Mouse (Mus musculus) mouse embryonic stem cell (cell line): ENCODE data around the gene Med23.

ENCODE experiments used
- in situ Hi-C, 2 experiments: fragments of 300-500 bp; cut with MboI; formaldehyde crosslinking; loops; 1 replicate in 1 of 2; 3 replicates in 1 of 2; pipeline ENCODE4 v1.14.3; 2019 to 2020; ENCODE audit warnings: low sequenced_read_pairs in 2 of 2, low pct_unique_long_range_greater_than_20kb in 1 of 2, mixed read lengths in 1 of 2; ENCODE audit not compliant: unreplicated experiment in 1 of 2

Gene Med23

DNA sequence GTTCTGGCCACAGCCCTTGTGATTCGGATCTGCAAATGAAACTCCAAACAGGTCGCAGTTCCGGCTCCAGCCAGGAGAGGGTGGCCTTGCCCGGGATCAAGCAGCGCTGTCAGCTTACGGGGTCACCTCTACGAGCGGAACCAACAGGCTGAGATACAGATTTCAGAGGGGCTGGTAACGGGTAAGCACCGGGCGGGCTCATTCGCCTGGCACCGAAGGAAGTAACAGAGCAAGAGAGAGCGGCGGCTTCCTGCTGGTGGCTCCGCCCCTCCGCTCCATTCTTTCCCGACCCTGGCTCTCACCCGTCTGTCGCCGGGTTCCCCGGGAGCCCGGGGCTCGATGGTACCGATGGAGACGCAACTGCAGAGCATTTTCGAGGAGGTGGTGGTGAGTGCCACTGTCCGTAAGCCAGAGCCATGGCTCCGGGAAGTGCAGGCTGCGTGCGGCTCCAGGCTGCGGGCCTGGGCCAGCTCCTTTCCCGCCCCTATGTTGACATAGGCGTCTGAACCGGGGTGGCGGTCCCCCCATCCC is at the start of gene Med23:
TSS of gene Med23 (plus strand) at position 227 of the 531 bp plus-strand sequence.
- in situ Hi-C loops, result loop anchor here in 1 of 2 experiments (5.0 kb wide), 1 partner anchor 38 kb away; no protein-coding TSS in a partner anchor

DNA sequence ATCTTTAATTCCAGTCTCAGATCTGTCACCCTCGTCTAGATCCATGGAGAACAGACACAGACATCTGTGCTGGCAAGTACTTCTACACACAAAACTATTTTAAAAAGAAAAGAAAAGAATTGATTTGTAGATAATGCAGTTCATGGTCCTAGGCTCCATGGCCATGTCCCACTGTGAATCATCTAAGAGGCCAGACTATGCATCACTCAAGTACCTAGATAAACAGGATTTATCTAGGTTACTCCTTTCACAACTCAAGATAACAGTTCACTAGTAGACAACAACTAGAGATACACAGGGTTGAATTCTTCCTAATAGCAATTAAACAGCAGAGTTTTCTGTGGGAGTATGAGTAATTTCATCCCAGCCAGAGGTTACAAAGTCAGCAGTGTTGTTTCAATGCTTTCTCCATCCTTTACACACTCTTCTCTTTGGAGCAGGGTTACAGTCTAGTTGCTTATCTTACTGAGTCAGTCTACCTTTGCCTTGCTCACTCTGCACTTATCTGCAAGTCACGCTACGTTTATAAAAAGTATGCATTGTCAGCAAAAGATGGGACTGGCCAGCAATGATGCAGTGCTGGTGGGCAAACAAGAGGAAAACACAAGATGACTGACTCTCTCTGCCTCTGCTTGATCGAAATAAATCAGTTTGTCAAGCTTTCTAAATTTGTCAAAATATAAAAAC is 47.7 kb upstream of the Med23 start:
- in situ Hi-C loops, result no loop called here

DNA sequence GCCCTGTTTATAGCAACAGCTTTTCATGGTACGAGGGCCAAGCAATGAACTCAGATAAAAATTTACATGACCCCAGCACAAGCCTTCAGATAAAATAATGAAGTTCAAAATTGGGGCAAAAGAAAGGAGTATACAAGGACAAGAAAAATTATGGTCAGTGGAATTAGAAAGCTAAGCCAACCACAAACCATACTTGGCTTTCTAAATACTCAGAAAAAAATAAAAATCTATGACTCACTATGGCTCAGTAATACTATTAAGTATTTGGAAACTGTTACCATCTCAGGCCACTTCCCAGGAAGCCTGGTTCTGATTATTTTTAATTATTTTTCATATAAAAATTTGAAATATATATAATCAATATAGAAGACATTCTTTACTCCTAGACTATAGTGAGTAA is 46.9 kb upstream of the Med23 start:
- in situ Hi-C loops, result no loop called here

DNA sequence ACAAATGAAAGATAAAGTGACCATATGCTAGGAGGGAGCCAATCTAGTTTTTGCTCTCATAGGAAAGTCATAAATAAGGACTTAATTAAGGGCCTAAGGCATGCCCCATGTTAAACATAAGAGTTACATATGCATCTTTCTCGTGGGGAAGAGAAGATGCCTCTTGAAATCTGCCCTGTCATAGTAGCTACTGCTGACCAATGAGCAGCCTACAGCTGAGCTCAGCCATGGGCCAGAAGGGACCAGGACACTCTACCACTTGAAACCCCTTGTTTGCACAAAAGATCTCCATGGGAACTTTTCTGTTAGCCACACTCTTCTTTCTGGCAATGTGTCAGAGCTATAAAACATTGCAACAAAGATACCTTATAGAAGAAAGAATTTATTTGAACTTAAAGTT is 46.5 kb upstream of the Med23 start:
- in situ Hi-C loops, result no loop called here

DNA sequence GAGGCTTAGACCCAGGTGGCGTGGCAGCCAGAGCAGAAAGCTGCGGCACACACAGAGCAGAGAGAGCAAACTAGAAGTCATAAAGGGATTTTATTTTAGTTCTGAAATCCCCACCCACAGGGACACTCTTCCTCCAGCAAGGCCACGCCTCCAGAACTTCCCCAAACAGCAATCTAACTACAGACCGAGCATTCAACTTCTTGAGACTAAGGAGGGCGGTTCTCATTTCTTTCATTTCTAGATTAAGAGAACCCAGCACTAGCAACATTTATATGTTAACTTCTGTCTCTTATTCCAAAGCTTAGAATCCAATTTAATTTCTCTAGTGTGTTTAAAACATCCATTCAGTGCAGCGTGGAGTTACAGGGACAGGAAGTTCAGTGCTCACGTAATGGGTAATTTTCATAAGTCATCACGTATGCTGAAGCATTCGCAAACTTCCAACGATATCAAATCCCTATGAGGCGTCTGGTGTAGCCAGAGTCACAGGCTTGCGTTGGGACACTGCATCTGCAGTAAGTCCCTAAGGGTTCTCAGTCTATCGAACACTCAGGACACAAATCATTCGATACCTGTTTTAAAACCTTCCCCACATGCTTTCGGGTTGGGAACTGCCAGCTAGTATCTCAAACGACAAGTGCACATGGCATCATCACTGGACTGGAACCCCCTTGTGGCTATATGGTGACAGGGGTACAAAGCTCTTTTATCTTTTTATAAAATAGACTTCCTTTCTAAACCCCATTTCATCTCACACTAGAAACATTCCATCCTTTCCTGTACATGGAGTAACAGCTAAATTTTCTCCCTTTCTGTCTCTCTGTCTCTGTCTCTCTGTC is 45.9 kb upstream of the Med23 start:
- in situ Hi-C loops, result no loop called here

DNA sequence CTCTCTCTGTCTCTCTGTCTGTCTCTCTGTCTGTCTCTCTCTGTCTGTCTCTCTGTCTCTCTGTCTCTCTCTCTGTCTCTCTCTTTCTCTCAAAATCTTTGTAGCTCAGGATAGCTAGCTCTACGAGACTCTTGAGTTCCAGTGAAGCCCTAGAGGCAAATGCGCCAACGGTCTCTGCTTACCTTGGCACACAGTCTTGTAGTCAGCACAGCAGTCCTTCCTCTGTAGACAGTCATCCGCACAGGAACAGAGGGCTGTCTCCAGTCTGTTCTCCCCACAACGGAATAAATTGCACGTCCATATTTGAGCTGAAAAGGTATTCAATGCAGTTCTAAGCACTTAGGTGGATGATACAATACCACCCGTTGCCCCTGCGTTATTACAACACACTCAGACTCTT is 45.2 kb upstream of the Med23 start:
- in situ Hi-C loops, result no loop called here

DNA sequence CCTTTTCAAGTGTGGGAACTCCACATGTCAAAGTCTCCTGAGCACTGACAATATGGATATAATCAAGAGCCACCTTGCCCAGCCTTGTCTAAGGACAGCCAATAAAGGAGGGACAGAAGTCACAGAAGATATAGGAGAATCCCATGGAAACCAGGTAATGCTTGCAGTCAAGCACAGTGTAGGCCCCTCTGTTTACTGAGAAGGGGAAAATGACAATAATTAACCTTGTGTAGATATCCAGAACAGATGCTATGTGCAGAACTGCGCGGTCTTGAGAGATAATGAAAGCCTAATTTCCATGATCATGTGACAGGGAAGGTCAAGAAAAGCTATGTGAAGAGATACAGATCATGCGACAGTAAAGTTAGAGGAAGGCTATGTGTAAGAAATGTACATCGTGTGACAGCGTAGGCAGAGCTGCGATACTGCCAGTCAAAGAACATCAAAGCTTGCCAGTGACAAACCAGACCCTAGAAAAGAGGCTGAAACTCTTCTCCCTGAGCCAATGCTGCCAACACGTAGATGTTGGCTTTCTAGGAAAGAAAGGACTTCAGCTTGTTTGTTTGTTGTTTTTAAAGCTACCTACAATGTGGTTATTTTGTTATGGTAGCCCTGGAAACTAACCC is 44.2 kb upstream of the Med23 start:
- in situ Hi-C loops, result no loop called here

DNA sequence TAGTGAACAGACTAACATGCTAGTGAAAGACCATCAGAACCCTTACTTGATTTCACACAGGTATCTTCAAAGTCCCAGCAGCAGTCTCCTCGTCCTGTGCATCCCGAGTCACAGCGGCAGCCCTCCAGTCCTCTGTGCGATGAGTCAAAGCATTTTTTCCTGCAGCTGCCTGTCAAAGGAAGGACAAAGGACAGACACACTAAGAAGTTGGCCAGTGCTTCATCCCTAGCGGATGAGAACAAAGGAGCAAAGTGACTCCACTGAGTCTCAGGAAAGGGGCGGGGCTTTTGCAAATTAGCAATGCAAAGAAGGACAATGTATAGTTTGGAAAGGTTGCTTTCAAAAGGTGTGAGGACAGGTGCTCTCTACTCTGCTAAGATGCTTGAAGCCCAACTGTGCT is 43.7 kb upstream of the Med23 start:
- in situ Hi-C loops, result no loop called here

DNA sequence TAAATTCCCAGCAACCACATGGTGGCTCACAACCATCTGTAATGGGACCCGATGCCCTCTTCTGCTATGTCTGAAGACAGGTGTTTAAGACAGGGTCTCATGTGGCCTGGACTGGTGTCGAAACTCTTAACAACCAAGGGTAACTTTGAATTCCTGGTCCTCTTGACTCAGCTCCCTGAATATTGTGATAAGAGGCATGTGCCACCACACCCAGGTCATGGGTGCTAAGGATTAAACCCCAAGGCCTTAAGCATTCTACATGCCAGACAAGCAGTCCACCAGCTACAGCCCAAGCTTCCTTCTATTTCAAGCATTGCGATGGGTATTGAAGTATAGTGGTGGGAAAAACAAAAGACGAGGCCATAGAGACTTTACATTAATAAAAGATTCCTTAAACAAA is 41.6 kb upstream of the Med23 start:
- in situ Hi-C loops, result no loop called here

DNA sequence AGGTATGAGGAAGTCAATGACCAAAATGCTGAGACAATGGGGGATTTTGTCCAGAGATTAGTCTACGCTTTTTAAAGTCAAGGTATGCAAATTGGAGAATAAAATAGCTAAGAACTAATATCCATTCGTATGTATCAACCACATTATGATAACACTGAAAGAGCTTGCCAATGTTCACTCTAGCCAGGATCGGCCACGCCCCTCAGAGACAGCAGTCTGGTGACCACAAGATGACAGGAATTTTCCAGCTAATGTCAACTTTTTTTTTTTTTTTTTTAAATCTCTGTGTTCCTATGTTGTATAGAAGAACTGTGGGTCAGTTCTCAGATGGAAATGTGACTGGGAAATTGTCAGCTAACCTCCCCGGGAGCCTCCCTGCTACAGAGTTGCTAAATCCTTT is 39.3 kb upstream of the Med23 start:
- in situ Hi-C loops, result loop anchor here in 1 of 2 experiments (5.0 kb wide), 1 partner anchor 37 kb away; the partner anchor contains the start of gene Med23

DNA sequence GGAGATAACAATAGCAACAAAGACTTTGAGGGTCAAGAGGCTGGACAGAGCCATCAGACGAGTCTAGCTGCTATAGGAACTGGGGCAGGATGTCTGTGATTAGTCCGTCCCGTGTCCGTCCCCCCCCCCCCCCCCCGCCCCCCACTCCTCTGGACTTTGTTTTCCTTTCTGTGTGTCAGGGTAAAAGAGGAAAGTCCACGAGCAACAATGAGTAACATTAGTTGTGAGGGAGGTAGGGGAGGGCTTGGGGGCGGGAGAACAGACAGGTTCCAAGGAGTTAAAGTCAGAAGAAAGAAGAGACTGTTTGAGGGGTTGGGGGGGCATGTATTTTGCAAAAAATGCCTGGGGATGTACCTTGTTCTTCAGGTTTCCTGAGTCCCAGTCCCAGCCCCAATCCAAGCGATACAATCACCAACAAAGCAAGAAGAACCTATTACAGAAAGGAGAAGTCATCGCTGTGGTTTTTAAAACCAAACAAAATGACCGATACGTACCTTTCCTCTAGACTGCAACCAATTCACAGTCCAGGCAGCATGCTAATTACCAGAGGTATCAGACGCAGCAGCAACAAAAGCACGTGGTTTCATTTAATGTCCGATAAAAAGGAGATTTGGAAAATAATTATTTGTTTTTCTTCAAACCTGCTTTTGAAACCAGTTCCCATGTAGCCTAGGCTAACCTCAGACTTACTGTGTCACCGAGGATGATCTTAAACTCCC is 38.2 kb upstream of the Med23 start:
- in situ Hi-C loops, result loop anchor here in 1 of 2 experiments (5.0 kb wide), 1 partner anchor 36 kb away; the partner anchor contains the start of gene Med23

DNA sequence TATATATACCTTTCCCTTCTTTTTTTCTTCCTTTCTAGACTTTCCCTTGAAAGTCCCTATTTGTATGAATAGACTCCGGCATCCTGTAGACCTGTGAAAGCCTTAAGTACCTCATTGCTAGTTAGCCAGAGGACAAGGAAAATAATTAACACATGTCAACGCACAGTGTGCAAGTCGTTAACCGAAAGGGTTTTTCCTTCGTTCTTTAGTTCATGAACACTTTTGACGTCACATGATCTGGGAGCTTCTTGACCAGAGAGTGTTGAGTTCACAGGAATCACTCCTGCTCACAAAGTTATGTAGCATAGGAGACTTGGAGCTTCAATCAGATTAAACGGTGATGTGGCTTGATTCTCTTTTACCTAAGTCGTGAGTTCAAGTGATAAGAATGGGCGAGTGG is 37.5 kb upstream of the Med23 start:
- in situ Hi-C loops, result loop anchor here in 1 of 2 experiments (5.0 kb wide), 1 partner anchor 35 kb away; the partner anchor contains the start of gene Med23

DNA sequence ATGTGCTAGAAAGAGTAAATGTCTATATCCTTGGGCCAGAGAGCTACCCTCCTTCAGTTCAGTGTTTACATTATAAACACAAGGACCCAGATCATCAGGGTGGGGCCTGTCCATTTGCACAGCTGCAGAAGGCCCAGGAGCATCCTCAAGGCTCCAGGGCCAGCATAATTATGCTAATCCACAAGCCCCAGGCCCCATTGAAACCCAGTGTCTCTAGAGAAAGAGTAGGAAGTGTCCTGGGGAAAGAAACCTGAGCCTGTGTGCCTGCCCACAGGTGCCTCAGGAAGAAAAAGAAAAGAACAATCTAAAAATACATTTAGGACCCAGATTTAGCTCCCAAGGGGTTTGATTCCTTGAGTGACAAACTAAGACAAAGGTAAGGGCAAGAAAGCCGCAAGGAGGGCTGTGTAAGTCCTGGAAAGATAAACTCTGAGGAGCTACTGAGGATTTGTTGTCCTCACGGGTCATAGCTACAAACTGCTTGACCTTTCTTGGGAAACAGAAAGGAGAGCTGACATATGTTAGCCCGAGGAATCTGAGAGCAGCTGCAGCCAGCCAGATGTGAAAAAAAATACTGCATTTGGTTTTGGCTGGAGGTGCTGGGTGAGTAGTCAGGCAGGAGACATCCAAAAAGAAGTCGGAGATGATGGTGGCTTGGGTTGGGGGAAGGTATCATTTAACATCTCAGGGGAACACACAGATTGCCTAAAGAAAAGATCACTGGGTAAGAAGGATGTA is 35.0 kb upstream of the Med23 start:
- in situ Hi-C loops, result loop anchor here in 1 of 2 experiments (5.0 kb wide), 1 partner anchor 32 kb away; the partner anchor contains the start of gene Med23

DNA sequence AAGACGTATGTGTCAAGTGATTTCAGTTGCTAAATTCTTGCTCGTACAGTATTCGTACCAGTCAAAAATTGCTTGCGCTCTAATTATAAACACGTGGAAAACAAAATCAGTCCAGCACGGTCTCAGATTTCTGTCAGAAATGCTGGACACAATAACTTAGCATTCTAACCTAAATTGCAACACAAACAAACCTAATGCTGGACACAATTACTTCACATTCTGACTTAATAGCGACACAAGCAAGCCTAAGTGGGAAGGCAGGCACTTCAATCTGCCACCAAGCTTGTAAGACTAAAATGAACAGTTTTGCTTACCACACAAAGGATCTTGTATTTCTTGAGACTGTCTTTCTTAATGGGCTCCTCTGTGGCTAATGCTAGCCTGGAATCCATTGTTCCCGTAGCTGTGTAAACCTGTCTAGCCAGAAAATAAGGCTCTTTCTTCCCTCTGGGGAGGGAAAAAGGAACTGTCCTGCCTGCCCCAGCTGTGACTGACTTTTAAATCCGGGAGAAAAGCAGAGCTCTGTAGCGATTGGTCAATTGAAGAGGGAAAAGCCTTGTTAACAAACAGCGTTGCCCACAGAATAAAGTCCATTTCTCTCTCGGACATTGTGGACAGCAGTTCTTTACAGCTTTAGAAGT is 34.0 kb upstream of the Med23 start:
- in situ Hi-C loops, result no loop called here

DNA sequence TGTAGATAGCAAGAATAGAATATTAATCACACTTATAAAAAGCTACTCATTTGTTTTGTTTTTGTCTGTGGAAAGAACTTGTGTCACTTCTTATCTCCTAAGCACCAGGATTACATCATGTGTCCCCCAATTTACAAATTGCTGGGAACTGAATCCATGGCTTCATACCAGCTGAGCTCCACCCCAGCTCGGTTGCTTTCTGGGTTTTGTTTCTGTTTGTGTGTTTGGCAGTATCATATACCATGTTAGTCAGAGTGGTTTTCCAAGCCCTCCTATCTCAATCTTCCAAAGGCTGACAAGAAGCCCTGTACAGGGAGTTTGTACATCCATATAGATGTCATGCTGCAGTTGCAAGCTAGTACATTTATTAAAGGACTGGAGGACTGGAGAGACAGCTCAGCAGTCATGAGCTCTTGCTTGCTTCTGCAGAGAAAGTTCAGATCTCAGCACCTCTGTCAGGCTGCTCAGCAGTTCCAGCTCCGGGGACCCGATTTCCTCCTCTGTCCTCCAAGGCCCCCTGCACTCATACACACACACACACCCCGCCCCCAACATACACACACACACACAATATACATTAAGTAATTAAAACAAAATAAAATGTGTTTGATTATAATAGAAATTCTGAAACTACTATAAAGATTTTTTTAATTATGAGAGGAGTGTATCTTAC is 33.3 kb upstream of the Med23 start:
- in situ Hi-C loops, result no loop called here

DNA sequence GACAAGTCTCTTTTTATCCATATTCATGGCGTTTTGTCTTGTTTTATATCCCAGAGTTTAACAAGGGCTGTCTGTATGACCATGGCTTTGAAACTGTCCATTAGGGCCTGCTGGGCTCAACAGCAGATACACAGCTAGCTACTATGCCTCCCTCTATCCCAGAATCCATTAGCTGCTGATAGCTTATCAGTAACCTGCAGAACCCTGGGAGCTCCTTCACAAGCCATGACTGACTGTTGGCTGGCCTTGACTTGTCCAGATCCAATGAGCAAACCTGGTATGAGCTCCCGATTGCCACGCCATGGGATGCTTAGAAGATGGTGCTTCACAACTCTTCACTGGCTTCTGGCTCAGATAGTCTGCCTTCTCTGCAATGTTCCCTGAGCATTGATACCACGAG is 29.0 kb upstream of the Med23 start:
- in situ Hi-C loops, result no loop called here

DNA sequence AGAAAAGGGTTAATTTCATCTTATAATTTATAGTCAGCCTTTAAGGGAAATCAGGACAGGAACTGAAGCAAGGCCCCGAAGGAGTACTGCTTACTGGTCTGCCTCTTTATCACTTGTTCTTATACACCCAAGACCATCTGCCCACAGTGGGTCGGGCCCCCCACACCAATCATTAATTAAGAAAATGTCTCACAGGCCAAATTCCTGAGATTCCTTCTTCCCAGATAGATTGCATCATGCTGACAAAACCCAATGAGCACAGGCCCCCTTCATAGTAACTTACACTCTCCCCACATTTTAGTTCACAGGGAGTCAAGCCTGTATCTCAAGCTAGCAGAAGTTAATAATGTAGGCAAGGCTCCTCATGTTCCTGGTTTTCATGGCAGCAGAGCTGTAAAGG is 27.8 kb upstream of the Med23 start:
- in situ Hi-C loops, result no loop called here
